Mouse (Mus musculus) thymus, adult 2 months (tissue): Measurements from ENCODE around the gene Tmod1. TPM values are rescaled to one million over a fixed set of nuclear protein-coding genes. Genes with fewer than 3 reads are reported as not detected.

ENCODE experiments used
- DNase-seq: peaks from one replicate; pipeline ENCODE4 v3.0.0; 2021
- H3K27ac ChIP-seq: fragments of 200-500 bp; 2 replicates; pipeline ENCODE4 v1.5.1; 2012; ENCODE audit warnings: low read length, control low read depth; ENCODE audit not compliant: control insufficient read depth, insufficient read depth
- H3K27me3 ChIP-seq: fragments of 200-500 bp; 2 replicates; pipeline ENCODE4 v1.6.1; 2012; ENCODE audit warnings: mild to moderate bottlenecking, low read length, moderate library complexity, mixed read lengths; ENCODE audit not compliant: control insufficient read depth, insufficient read depth
- H3K36me3 ChIP-seq: fragments of 200-500 bp; 2 replicates; pipeline ENCODE4 v1.6.1; 2012; ENCODE audit warnings: mild to moderate bottlenecking, low read length, moderate library complexity; ENCODE audit not compliant: control insufficient read depth, insufficient read depth
- H3K4me1 ChIP-seq: fragments of 200-500 bp; replicated peaks from 2 replicates; pipeline ENCODE4 v1.6.1; 2012; ENCODE audit warnings: low read length; ENCODE audit not compliant: control insufficient read depth, insufficient read depth
- H3K4me3 ChIP-seq: fragments of 200-500 bp; 2 replicates; pipeline ENCODE4 v1.5.1; 2012; ENCODE audit warnings: mild to moderate bottlenecking, low read length, control low read depth, moderate library complexity; ENCODE audit not compliant: control insufficient read depth, insufficient read depth
- CTCF ChIP-seq: fragments of 200-500 bp; IDR thresholded peaks from 2 replicates; pipeline ENCODE4 v1.5.1; 2012; ENCODE audit warnings: mild to moderate bottlenecking, control low read depth, low read length, moderate library complexity, borderline replicate concordance; ENCODE audit not compliant: control insufficient read depth, poor library complexity, insufficient read depth; ENCODE audit errors: extremely low read depth
- POLR2A ChIP-seq: fragments of 200-500 bp; IDR thresholded peaks from 2 replicates; pipeline ENCODE4 v1.6.1; 2012; ENCODE audit warnings: mild to moderate bottlenecking, low read length, control low read depth, moderate library complexity; ENCODE audit not compliant: control insufficient read depth, poor library complexity, insufficient read depth; ENCODE audit errors: extremely low read depth
- WGBS: fragments of 180-500 bp; shearing (Covaris S2); methylation state at CpG from one replicate; pipeline ENCODE4 v1.1.7; 2018; 5-methylcytosine and 5-hydroxymethylcytosine counted together
- polyA plus RNA-seq: library from polyadenylated mRNA; depleted of rRNA; stranded (reverse); fragments of >200 nt; gene quantifications from 2 replicates; pipeline ENCODE4 v1.2.3, GENCODE M21; 2012

The Tmod1 gene
- polyA plus RNA-seq, 1 experiment, result 3.6 TPM

- TF ChIP-seq CTCF, result no peak
- 83% methylated on average over 4 of the region's 4 CpGs for WGBS
- no peak overlapping the region for H3K27ac ChIP-seq
- no peaks in the 10 kb centered on the region for H3K36me3 ChIP-seq
- H3K4me3 ChIP-seq, result no peak overlapping the region
- no peaks in the 10 kb centered on the region for H3K4me1 ChIP-seq
- no peak for DNase-seq
- H3K27me3 ChIP-seq, result no peaks in the 10 kb centered on the region
These were observed 9.2 kb downstream of the Tmod1 start for GRCm38 (mm10) chr4:46047971-46048370.

GRCm38 (mm10) chr4:46048418-46048817, 9.7 kb downstream of the Tmod1 start:
- no peak for TF ChIP-seq CTCF
- no peak for TF ChIP-seq POLR2A
- H3K4me1 ChIP-seq, result no peaks in the 10 kb centered on the region
- no peak for DNase-seq
- 95% methylated on average over 7 of the region's 7 CpGs for WGBS
- H3K36me3 ChIP-seq, result no peaks in the 10 kb centered on the region
- no peak overlapping the region for H3K4me3 ChIP-seq
- no peaks in the 10 kb centered on the region for H3K27me3 ChIP-seq
- H3K27ac ChIP-seq, result no peak overlapping the region

GRCm38 (mm10) chr4:46053323-46054107, 14.8 kb downstream of the Tmod1 start:
- 95% methylated on average over 9 of the region's 9 CpGs for WGBS
- H3K27ac ChIP-seq, result no peak overlapping the region
- no peaks in the 10 kb centered on the region for H3K4me1 ChIP-seq
- no peak for TF ChIP-seq POLR2A
- TF ChIP-seq CTCF, result no peak
- H3K4me3 ChIP-seq, result no peak overlapping the region
- no peaks in the 10 kb centered on the region for H3K36me3 ChIP-seq
- H3K27me3 ChIP-seq, result no peaks in the 10 kb centered on the region
- DNase-seq, result no peak

GRCm38 (mm10) chr4:46056163-46056562, 17.4 kb downstream of the Tmod1 start:
- Histone ChIP-seq H3K36me3 (no peaks in the 10 kb centered on the region), H3K4me1 (no peaks in the 10 kb centered on the region), H3K27ac (no peak overlapping the region), H3K27me3 (no peaks in the 10 kb centered on the region), H3K4me3 (no peak overlapping the region)
- no peak for TF ChIP-seq POLR2A
- TF ChIP-seq CTCF, result no peak
- WGBS, result 94% methylated on average over 5 of the region's 5 CpGs
- no peak for DNase-seq

GRCm38 (mm10) chr4:46061259-46061962, 22.7 kb downstream of the Tmod1 start:
- DNase-seq, result no peak
- H3K27ac ChIP-seq, result no peak overlapping the region
- WGBS, result 90% methylated on average over 12 of the region's 12 CpGs
- H3K36me3 ChIP-seq, result no peaks in the 10 kb centered on the region
- H3K27me3 ChIP-seq, result no peaks in the 10 kb centered on the region
- no peak for TF ChIP-seq POLR2A
- TF ChIP-seq CTCF, result no peak
- no peak overlapping the region for H3K4me3 ChIP-seq
- no peaks in the 10 kb centered on the region for H3K4me1 ChIP-seq

- no peaks in the 10 kb centered on the region for H3K27me3 ChIP-seq
- no peaks in the 10 kb centered on the region for H3K36me3 ChIP-seq
- no peak for TF ChIP-seq POLR2A
- TF ChIP-seq CTCF, result no peak
- H3K4me3 ChIP-seq, result no peak overlapping the region
- WGBS, result 70% methylated on average over 4 of the region's 4 CpGs
- DNase-seq, result no peak
- H3K4me1 ChIP-seq, result peaks cover 7% of the 10 kb centered on the region
- no peak overlapping the region for H3K27ac ChIP-seq
These were observed 25.1 kb downstream of the Tmod1 start for GRCm38 (mm10) chr4:46063841-46064240.
